In genomic region chr16:75843031-75843430, GRCm38 (mm10) we compare ENCODE assay signal across 16 mouse cellular contexts.
"Had no signal": no experiment of that assay in that cellular context is flagged by ENCODE, and none has a peak within 500 bp of the region (broad histone marks: within the 10 kb centered on the region; RNA-seq: fewer than 3 reads in every experiment).

No protein-coding gene starts in this region.

- H3K27ac ChIP-seq: lung, embryonic 15.5 days; macrophage; midbrain, embryonic 13.5 days; midbrain, embryonic 15.5 days had no signal

- H3K4me2 ChIP-seq: lung, embryonic 15.5 days; midbrain, embryonic 11.5 days; midbrain, embryonic 13.5 days; midbrain, embryonic 15.5 days had no signal

- H3K9me3 ChIP-seq: lung, embryonic 15.5 days; megakaryocyte, embryonic 14.5 days; midbrain, embryonic 13.5 days; midbrain, embryonic 15.5 days had no signal

- H3K9ac ChIP-seq: liver, postnatal 0 days; lung, embryonic 15.5 days; midbrain, embryonic 13.5 days; midbrain, embryonic 15.5 days had no signal

- ATAC-seq: liver, postnatal 0 days; lung, postnatal 0 days; midbrain, embryonic 13.5 days; midbrain, embryonic 15.5 days had no signal

- H3K36me3 ChIP-seq: lung, embryonic 15.5 days; midbrain, embryonic 13.5 days; midbrain, embryonic 15.5 days had no signal

- H3K4me1 ChIP-seq: lung, embryonic 15.5 days; megakaryocyte, embryonic 14.5 days; midbrain, embryonic 13.5 days; midbrain, embryonic 15.5 days had no signal

- H3K4me3 ChIP-seq: lung, embryonic 15.5 days; megakaryocyte, embryonic 14.5 days; midbrain, embryonic 13.5 days; midbrain, embryonic 15.5 days had no signal

- DNase-seq: liver, postnatal 0 days; lung, adult 2 months; lung, postnatal 14 days; lung, postnatal 36 days; right cerebral cortex, postnatal 4 days; spleen, adult 18-20 months; thymus, adult 18-20 months; thymus, postnatal 14 days; thymus, postnatal 36 days had no signal

- H3K27me3 ChIP-seq: lung, embryonic 15.5 days; megakaryocyte, embryonic 14.5 days; midbrain, embryonic 13.5 days; midbrain, embryonic 15.5 days had no signal
